Mouse (Mus musculus) forebrain, postnatal 0 days (tissue): Measurements from ENCODE around the gene Nt5e. TPM values are rescaled to one million over a fixed set of nuclear protein-coding genes. Genes with fewer than 3 reads are reported as not detected.

Experiments used
- ATAC-seq: fragments of 200-750 bp; cut with Nextera tagmentation; 2 replicates; pipeline ENCODE4 v1.8.0; 2017; ENCODE audit warnings: mild to moderate bottlenecking, moderate library complexity
- DNase-seq: peaks from one replicate; pipeline ENCODE4 v3.0.0-alpha.2; 2015
- H3K27ac ChIP-seq: fragments of 300-500 bp; sonication (generic); 2 replicates; pipeline ENCODE4 v1.5.1; 2014; ENCODE audit warnings: low read depth, mild to moderate bottlenecking, antibody characterized with exemption, low read length, moderate library complexity, mixed read lengths
- H3K27me3 ChIP-seq: fragments of 300-500 bp; sonication (generic); 2 replicates; pipeline ENCODE4 v1.6.1; 2014; ENCODE audit warnings: mild to moderate bottlenecking, low read length, mixed read lengths; ENCODE audit not compliant: insufficient read depth
- H3K36me3 ChIP-seq: fragments of 300-500 bp; sonication (generic); 2 replicates; pipeline ENCODE4 v1.6.1; 2014; ENCODE audit warnings: mild to moderate bottlenecking, moderate library complexity; ENCODE audit not compliant: insufficient read depth
- H3K4me1 ChIP-seq: fragments of 300-500 bp; sonication (generic); 2 replicates; pipeline ENCODE4 v1.6.1; 2014; ENCODE audit warnings: antibody characterized with exemption; ENCODE audit not compliant: insufficient read depth
- H3K4me2 ChIP-seq: fragments of 300-500 bp; sonication (generic); 2 replicates; pipeline ENCODE4 v1.6.1; 2014; ENCODE audit warnings: low read depth, mild to moderate bottlenecking, moderate library complexity
- H3K4me3 ChIP-seq: fragments of 300-500 bp; sonication (generic); 2 replicates; pipeline ENCODE4 v1.5.1; 2014; ENCODE audit warnings: low read depth, low read length, mixed read lengths
- H3K9ac ChIP-seq: fragments of 300-500 bp; sonication (generic); 2 replicates; pipeline ENCODE4 v1.6.1; 2014; ENCODE audit warnings: mild to moderate bottlenecking
- H3K9me3 ChIP-seq: fragments of 300-500 bp; sonication (generic); 2 replicates; pipeline ENCODE4 v1.6.1; 2016; ENCODE audit warnings: low read length
- CTCF ChIP-seq: sonication (generic); IDR thresholded peaks from 2 replicates; pipeline ENCODE4 v1.5.1; 2016; ENCODE audit warnings: antibody characterized with exemption, control low read depth, low read depth
- whole genome bisulfite sequencing: fragments of 180-500 bp; shearing (Covaris S2); extraction: QIAGEN DNeasy Blood & Tissue Kit; methylation state at CpG from one replicate; pipeline ENCODE4 v1.1.7; 2014; 5-methylcytosine and 5-hydroxymethylcytosine counted together
- polyA plus RNA-seq: library from polyadenylated mRNA; unstranded; fragments of >200 nt; fragmentation: Nextera tagmentation; extraction: Ambion mirVana; gene quantifications from 2 replicates; pipeline ENCODE4 v1.2.1, GENCODE M21; 2015
- total RNA-seq: library from RNA; depleted of rRNA; stranded (reverse); fragments of >200 nt; gene quantifications from 2 replicates; pipeline ENCODE4 v1.2.3, GENCODE M21; 2014

Gene Nt5e
- total and polyA plus RNA-seq, 2 experiments from 2014 or later = 1.4 to 5.3 TPM

DNA sequence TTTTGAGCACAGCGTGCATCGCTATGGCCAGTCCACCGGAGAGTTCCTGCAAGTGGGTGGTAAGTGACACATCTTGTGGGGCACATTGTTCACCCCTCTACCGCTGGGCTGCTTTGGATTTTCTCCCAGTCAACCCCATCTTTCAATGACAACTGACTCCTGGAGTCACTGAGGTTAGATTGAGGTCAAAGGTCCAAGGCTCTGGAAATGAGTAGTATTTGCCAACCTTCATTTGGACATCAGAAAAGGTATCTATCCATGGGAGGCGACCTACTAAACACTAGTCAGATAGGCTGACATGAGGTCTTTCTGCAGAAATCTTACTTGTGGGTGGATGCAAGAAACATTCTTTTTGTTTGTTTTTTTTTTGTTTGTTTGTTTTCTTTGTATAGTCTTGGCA, 40.3 kb downstream of the Nt5e start:
- Histone ChIP-seq H3K36me3 (no peaks in the 10 kb centered on the region; the same call in 1 of the 2 replicates), H3K4me2 (no peak overlapping the region), H3K9me3 (no peaks in the 10 kb centered on the region), H3K9ac (no peak overlapping the region), H3K27ac (no peak overlapping the region), H3K4me1 (no peaks in the 10 kb centered on the region; the same call in 1 of the 2 replicates), H3K27me3 (no peaks in the 10 kb centered on the region), H3K4me3 (no peak overlapping the region)
- no peak for DNase-seq
- ATAC-seq = no peak
- WGBS = 89% methylated on average over 5 of the region's 5 CpGs
- no peak for TF ChIP-seq CTCF

DNA sequence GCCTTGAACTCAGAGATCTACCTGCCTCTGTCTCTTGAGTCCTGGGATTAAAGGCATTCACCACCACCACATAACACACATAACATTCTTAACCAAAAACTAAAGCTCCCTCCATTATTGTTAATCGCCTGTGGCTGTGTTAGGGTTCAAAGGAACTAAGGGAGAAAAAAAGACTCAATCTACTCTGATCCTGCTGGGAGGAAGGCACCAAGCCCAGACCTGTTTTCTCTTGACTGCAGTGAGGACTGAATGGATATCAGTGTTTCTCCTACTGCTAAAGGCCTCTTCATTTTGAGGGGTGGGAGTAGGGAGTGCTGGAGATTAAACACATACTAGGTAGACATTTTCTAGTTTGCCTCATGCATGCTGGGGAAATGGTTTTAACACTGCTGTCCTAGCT, 40.8 kb downstream of the Nt5e start:
- H3K9ac ChIP-seq = no peak overlapping the region
- no peak for TF ChIP-seq CTCF
- H3K9me3 ChIP-seq = no peaks in the 10 kb centered on the region
- DNase-seq (no peak), ATAC-seq (no peak)
- no peaks in the 10 kb centered on the region for H3K4me1 ChIP-seq
- H3K36me3 ChIP-seq = no peaks in the 10 kb centered on the region; the same call in 1 of the 2 replicates
- no peak overlapping the region for H3K27ac ChIP-seq
- no peaks in the 10 kb centered on the region for H3K27me3 ChIP-seq
- 30% methylated on average over 1 of the region's 1 CpGs for WGBS
- no peak overlapping the region for H3K4me2 ChIP-seq
- H3K4me3 ChIP-seq = no peak overlapping the region

DNA sequence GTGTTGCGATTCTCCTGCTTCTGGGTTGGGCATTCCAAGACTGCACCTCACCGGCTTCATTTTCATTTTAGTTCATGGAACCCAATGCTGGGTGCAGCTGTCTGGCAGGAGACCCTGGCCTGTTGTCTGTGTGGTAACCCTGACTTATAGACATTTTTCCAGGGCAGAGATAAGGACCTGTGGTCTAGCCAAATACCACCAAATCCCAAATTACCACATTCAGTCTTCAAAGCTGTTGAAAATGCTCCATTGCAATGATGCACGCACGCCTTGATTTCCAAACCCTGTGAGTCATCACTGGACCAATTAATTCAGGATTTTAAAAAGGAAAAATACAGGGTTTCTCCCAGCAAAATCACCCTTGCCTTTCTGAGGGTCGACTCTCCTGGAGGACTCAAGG, 41.5 kb downstream of the Nt5e start:
- H3K4me1 ChIP-seq = no peaks in the 10 kb centered on the region
- no peaks in the 10 kb centered on the region for H3K27me3 ChIP-seq
- H3K4me3 ChIP-seq = no peak overlapping the region
- no peak for DNase-seq
- no peak overlapping the region for H3K9ac ChIP-seq
- no peak overlapping the region for H3K4me2 ChIP-seq
- H3K36me3 ChIP-seq = no peaks in the 10 kb centered on the region; the same call in 1 of the 2 replicates
- no peak for ATAC-seq
- no peaks in the 10 kb centered on the region for H3K9me3 ChIP-seq
- 89% methylated on average over 5 of the region's 5 CpGs for WGBS
- no peak overlapping the region for H3K27ac ChIP-seq
- no peak for TF ChIP-seq CTCF

DNA sequence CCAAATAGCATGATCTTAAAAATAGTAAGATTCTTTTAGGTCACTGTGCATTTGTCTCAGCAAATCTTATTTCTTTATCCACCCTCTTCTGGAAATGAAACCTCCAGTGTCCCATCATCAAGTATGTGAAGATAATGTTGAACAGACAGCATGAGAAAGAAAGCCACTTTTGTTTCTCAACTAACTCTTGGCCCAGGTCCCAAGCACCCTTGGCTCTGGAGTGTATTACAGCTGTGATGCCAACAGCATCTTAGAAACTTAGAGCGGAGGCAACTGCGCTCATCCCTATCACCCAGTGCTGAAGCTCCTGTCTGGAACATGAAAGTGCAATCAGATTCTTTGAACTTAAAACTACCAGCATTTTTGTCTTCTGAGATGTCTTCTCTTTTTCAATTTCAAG, 42.7 kb downstream of the Nt5e start:
- Histone ChIP-seq H3K36me3 (peaks cover 4% of the 10 kb centered on the region), H3K27ac (no peak overlapping the region), H3K27me3 (no peaks in the 10 kb centered on the region), H3K9me3 (no peaks in the 10 kb centered on the region), H3K4me3 (no peak overlapping the region), H3K4me1 (no peaks in the 10 kb centered on the region), H3K9ac (no peak overlapping the region), H3K4me2 (no peak overlapping the region)
- no peak for TF ChIP-seq CTCF
- WGBS = 83% methylated on average over 2 of the region's 2 CpGs
- ATAC-seq = no peak
- DNase-seq = peak; percentile 9

DNA sequence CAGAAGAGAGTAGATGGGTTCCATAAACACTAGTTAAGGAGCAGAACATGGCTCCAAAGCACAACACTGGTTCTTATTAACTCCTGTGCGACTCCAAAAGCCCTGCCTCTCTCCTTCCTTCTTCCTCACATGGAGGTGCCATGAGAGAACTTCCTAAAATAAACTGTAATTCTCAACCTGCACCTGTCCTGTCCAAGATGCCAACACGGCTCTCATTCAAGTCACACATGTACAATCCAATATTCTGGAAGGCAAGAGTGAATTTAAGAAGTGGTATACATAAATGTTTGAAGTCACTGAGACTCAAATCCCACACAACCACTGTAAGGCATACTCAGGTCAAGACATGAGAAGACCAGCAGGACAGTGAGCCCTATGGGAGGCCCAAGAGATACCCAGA, 44.2 kb downstream of the Nt5e start:
- no peak overlapping the region for H3K27ac ChIP-seq
- no peaks in the 10 kb centered on the region for H3K27me3 ChIP-seq
- H3K4me3 ChIP-seq = no peak overlapping the region
- ATAC-seq (no peak), DNase-seq (no peak)
- H3K9ac ChIP-seq = no peak overlapping the region
- H3K36me3 ChIP-seq = peaks cover 6% of the 10 kb centered on the region
- H3K4me2 ChIP-seq = no peak overlapping the region
- no peaks in the 10 kb centered on the region for H3K4me1 ChIP-seq
- no peak for TF ChIP-seq CTCF
- H3K9me3 ChIP-seq = no peaks in the 10 kb centered on the region
- 97% methylated on average over 2 of the region's 2 CpGs for WGBS

DNA sequence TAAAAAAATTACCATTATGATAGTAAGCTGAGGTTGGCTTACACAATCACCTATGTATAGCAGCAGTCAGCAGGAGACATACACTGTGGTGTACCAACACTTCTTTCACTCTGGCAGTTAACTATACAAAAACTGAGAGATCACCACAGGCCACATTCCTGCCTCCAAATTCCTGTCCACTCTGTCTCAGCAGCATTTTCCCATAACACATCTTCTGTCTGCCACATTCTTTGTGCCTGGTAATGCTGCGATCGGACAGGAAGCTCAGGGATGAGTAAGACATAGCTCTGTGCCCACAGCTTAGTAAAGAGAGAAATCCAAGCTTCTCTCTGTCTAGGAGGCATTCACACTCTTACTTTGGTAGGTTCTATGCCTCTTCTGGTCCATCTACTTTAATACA, 46.0 kb downstream of the Nt5e start:
- Histone ChIP-seq H3K27ac (no peak overlapping the region), H3K4me1 (no peaks in the 10 kb centered on the region), H3K4me3 (no peak overlapping the region), H3K9ac (no peak overlapping the region), H3K36me3 (peaks cover 6% of the 10 kb centered on the region), H3K9me3 (no peaks in the 10 kb centered on the region), H3K4me2 (no peak overlapping the region), H3K27me3 (no peaks in the 10 kb centered on the region)
- TF ChIP-seq CTCF = no peak
- ATAC-seq = no peak
- no peak for DNase-seq
- WGBS = 96% methylated on average over 2 of the region's 2 CpGs

DNA sequence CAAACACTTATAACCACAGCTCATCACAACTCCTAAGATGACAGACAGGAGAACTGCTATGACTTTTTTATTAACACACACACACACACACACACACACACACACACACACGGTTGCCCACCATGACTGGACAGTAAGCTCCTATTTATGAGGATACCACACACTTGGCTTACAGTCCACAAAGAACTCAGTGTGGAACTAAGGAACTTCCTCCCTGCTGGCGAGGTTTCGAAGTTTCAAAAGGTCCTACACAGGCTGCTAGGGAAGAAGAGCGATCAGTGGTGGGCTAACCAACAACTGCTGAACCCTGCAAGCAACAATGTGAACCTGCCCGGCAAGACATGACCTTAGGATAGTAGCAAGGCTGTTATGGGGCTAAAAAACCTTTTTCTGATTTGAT, 50.5 kb downstream of the Nt5e start:
- ATAC-seq (no peak), DNase-seq (no peak)
- no peak overlapping the region for H3K9ac ChIP-seq
- H3K36me3 ChIP-seq = peaks cover 26% of the 10 kb centered on the region
- TF ChIP-seq CTCF = no peak
- WGBS = 76% methylated on average over 5 of the region's 5 CpGs
- H3K4me3 ChIP-seq = no peak overlapping the region
- H3K4me1 ChIP-seq = no peaks in the 10 kb centered on the region
- no peak overlapping the region for H3K27ac ChIP-seq
- no peaks in the 10 kb centered on the region for H3K27me3 ChIP-seq
- no peak overlapping the region for H3K4me2 ChIP-seq
- no peaks in the 10 kb centered on the region for H3K9me3 ChIP-seq

DNA sequence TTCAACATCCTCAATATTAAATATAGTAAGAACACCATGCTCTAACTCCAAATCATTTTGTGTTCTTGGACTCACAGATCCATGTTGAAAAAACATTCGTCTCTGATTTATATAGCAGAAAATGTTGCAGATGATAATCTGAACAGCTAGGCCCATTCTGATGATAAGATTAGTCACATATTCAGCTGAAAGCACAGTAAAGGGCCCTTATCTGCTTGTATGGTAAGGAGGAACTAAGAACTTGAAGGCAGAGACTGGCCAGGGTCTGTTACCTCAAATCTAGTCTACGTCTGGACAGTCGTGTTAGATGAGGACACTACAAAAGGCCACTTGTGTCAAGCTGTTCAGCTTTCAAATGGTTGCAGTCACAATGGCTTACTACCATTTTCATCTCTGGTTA, 52.1 kb downstream of the Nt5e start:
- H3K4me3 ChIP-seq = no peak overlapping the region
- H3K27ac ChIP-seq = no peak overlapping the region
- ATAC-seq (no peak), DNase-seq (no peak)
- whole genome bisulfite sequencing = 86% methylated on average over 3 of the region's 3 CpGs
- H3K4me1 ChIP-seq = no peaks in the 10 kb centered on the region
- TF ChIP-seq CTCF = no peak
- H3K36me3 ChIP-seq = peaks cover 33% of the 10 kb centered on the region
- H3K9me3 ChIP-seq = no peaks in the 10 kb centered on the region
- no peak overlapping the region for H3K4me2 ChIP-seq
- H3K9ac ChIP-seq = no peak overlapping the region
- H3K27me3 ChIP-seq = no peaks in the 10 kb centered on the region
